Mouse (Mus musculus) CH12.LX (cell line): ENCODE results near the gene Zfp786.
"Not testable (repeated sequence)": the region's sequence is repeated elsewhere in the genome, so short reads cannot be mapped to it uniquely, and the experiment has no call there.

Experiments
- CHD2 ChIP-seq: IDR thresholded peaks from 2 replicates; pipeline ENCODE4 v1.6.1; 2011; ENCODE audit warnings: low read length, improper control_type of control experiment
- CTCF ChIP-seq, 2 experiments: IDR thresholded peaks in 1 of 2; conservative IDR thresholded peaks in 1 of 2; 2 replicates each; pipeline ENCODE4 v1.5.1; 2011 to 2012; ENCODE audit warnings: low read depth in 2 of 2, low read length in 2 of 2, improper control_type of control experiment in 1 of 2, inconsistent platforms in 1 of 2, mild to moderate bottlenecking in 1 of 2, moderate library complexity in 1 of 2
- E2F4 ChIP-seq: IDR thresholded peaks from 2 replicates; pipeline ENCODE4 v1.6.1; 2011; ENCODE audit warnings: low read depth, low read length, improper control_type of control experiment; ENCODE audit not compliant: insufficient replicate concordance
- EP300 ChIP-seq: IDR thresholded peaks from 2 replicates; pipeline ENCODE4 v1.6.1; 2011; ENCODE audit warnings: low read length, improper control_type of control experiment
- MAFK ChIP-seq: IDR thresholded peaks from 2 replicates; pipeline ENCODE4 v1.6.1; 2011; ENCODE audit warnings: low read length, improper control_type of control experiment; ENCODE audit not compliant: insufficient replicate concordance
- MXI1 ChIP-seq: IDR thresholded peaks from 2 replicates; pipeline ENCODE4 v1.6.1; 2011; ENCODE audit warnings: mild to moderate bottlenecking, low read depth, low read length, improper control_type of control experiment
- POLR2A ChIP-seq: IDR thresholded peaks from 2 replicates; pipeline ENCODE4 v1.6.1; 2011; ENCODE audit warnings: low read depth, mild to moderate bottlenecking, improper control_type of control experiment, low read length
- POLR2AphosphoS2 ChIP-seq: IDR thresholded peaks from 2 replicates; pipeline ENCODE4 v1.6.1; 2011; ENCODE audit warnings: low read depth, low read length, improper control_type of control experiment
- RAD21 ChIP-seq: IDR thresholded peaks from 2 replicates; pipeline ENCODE4 v1.6.1; 2011; ENCODE audit warnings: low read depth, mild to moderate bottlenecking, low read length, improper control_type of control experiment, moderate library complexity
- TCF12 ChIP-seq: IDR thresholded peaks from 2 replicates; pipeline ENCODE4 v1.6.1; 2014; ENCODE audit warnings: low read depth, mild to moderate bottlenecking, inconsistent platforms, low read length, improper control_type of control experiment
- USF1 ChIP-seq: IDR thresholded peaks from 2 replicates; pipeline ENCODE4 v1.6.1; 2014; ENCODE audit warnings: low read depth, mild to moderate bottlenecking, inconsistent platforms, low read length, improper control_type of control experiment
- ZC3H11A ChIP-seq: IDR thresholded peaks from 2 replicates; pipeline ENCODE4 v1.6.1; 2012; ENCODE audit warnings: low read depth, mild to moderate bottlenecking, inconsistent platforms, low read length, improper control_type of control experiment
- ZNF384 ChIP-seq: IDR thresholded peaks from 2 replicates; pipeline ENCODE4 v1.6.1; 2012; ENCODE audit warnings: low read depth, low read length, improper control_type of control experiment, inconsistent platforms

GRCm38 (mm10) chr6:47771113-47771512 is 59.6 kb downstream of the Zfp786 start:
- TF ChIP-seq POLR2A; ZC3H11A; CTCF (conservative IDR thresholded peaks at IDR 0.05 in 1 of 2, IDR thresholded peaks at IDR 0.05 in 1 of 2; ENCODE audit: low read depth in 2 of 2, low read length in 2 of 2); MAFK; EP300; E2F4; MXI1; CHD2; RAD21; POLR2AphosphoS2; TCF12; ZNF384; USF1: not testable (repeated sequence)
